Mouse (Mus musculus): Measurements from ENCODE around the gene Pgf. TPM values are rescaled to one million over a fixed set of nuclear protein-coding genes. Genes with fewer than 3 reads are reported as not detected.
A peak's percentile ranks its signal among the peaks of the same experiment; 100 is the strongest.
"Not testable (repeated sequence)": the region's sequence is repeated elsewhere in the genome, so short reads cannot be mapped to it uniquely, and the experiment has no call there.

Gene Pgf
- polyA plus RNA-seq, 1 experiment from 2014 or later = 13.4 TPM

DNA sequence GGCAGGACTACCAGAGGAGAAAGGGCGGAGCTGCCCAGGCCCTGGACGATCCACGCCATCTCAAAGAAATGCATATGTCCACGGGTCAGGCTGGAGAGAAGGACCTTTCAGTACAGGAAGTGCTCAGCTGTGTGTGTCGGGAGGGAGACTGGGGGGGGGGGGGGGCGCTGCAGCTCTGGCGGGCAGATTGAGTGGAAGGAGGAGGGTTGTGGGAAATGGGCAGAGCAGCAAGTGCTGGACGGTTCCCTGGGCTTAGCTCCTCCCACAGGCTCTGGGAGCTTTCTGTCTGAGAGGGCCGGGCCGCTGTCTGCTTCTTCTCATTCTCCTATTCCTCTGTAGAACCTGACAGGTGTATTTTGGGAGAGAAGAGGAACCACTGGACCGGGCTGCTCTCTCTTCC, 31.2 kb downstream of the Pgf start:
- peaks cover 11% of the 10 kb centered on the region for H3K4me1 ChIP-seq (ENCODE audit: control insufficient read depth, insufficient read depth, low read length)
- no peak for ATAC-seq (ENCODE audit: insufficient number of reproducible peaks, low FRiP score, low TSS enrichment, low read depth)
- no peaks in the 10 kb centered on the region for H3K36me3 ChIP-seq (ENCODE audit: control insufficient read depth, insufficient read depth, low read length)
- H3K4me2 ChIP-seq (ENCODE audit: low read depth, severe bottlenecking) = no peak overlapping the region
- H3K27ac ChIP-seq (replicated peaks; ENCODE audit: low read depth, low read length) = no peak overlapping the region; the same call in 1 of the 2 replicates
- no peak for DNase-seq (ENCODE audit: low spot score)
- no peak overlapping the region for H3K9ac ChIP-seq (ENCODE audit: low read length)
- no peaks in the 10 kb centered on the region for H3K9me3 ChIP-seq (ENCODE audit: control insufficient read depth, low read length)
- H3K4me3 ChIP-seq (ENCODE audit: low read depth, low read length) = no peak overlapping the region
- H3K27me3 ChIP-seq (ENCODE audit: control insufficient read depth, insufficient read depth, low read length) = peaks cover 16% of the 10 kb centered on the region
- 35% methylated on average over 9 of the region's 11 CpGs for WGBS

DNA sequence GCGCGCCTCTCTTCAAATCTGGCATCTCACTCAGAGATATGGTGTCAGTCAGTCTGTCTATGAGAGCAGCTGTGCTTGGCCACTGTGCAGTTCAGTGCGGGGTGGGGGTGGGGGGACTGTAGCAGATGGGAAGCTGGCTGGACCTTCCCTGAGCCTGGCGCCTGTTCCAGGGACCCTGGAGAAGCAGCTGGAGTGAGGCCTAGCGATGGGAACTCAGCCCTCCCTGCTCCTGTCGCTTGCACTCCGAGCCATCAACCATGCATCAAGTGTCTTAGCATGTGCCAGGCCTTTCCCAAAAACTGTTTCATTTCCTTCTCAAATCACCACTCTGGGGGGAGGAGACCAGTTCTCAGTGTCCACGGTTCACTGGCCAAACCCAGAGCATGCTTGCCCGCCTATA, 32.0 kb downstream of the Pgf start:
- no peak for DNase-seq (ENCODE audit: low spot score)
- Histone ChIP-seq H3K4me1 (ENCODE audit: control insufficient read depth, insufficient read depth, low read length) (peaks cover 7% of the 10 kb centered on the region), H3K9me3 (ENCODE audit: control insufficient read depth, low read length) (no peaks in the 10 kb centered on the region), H3K36me3 (ENCODE audit: control insufficient read depth, insufficient read depth, low read length) (no peaks in the 10 kb centered on the region), H3K4me2 (ENCODE audit: low read depth, severe bottlenecking) (no peak overlapping the region), H3K27me3 (ENCODE audit: control insufficient read depth, insufficient read depth, low read length) (peaks cover 9% of the 10 kb centered on the region), H3K9ac (ENCODE audit: low read length) (no peak overlapping the region), H3K27ac (replicated peaks; ENCODE audit: low read depth, low read length) (no peak overlapping the region; the same call in 1 of the 2 replicates), H3K4me3 (ENCODE audit: low read depth, low read length) (no peak overlapping the region)
- 67% methylated on average over 9 of the region's 9 CpGs for whole genome bisulfite sequencing
- ATAC-seq (ENCODE audit: insufficient number of reproducible peaks, low FRiP score, low TSS enrichment, low read depth) = no peak

DNA sequence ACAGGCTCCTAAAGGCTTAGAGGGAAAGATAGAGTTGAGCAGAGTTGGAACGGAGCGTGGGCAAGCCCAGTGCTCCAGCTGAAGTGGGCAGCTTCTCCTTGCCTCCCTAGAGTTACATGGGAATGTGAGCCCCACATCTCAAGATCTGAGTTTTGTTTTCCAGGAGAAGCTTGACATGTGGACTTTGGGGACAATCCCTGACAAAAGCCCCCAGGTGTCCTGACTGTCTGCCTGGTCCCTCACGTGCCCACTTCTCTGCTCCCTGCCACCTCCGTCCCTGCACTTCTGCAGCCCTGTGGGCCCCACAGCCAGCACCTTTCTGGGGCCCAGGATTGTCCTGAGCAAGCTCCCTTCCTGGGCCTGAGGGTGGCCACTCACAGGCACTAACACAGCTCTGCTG, 32.8 kb downstream of the Pgf start:
- H3K27me3 ChIP-seq (ENCODE audit: control insufficient read depth, insufficient read depth, low read length) = peaks cover 2% of the 10 kb centered on the region; the same call in 1 of the 2 replicates
- DNase-seq (ENCODE audit: low spot score) = no peak

DNA sequence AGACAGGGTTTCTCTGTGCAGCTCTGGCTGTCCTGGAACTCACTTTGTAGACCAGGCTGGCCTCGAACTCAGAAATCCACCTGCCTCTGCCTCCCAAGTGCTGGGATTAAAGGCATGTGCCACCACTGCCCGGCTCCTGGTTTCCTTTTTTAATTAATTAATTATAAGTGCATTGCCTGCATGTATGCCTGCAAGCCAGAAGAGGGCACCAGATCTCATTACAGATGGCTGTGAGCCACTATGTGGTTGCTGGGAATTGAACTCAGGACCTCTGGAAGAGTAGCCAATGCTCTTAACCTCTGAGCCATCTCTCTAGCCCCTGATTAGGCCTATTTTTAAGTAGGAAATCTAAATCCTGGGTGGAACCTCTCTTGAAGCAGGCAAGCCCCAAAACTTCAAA, 33.3 kb downstream of the Pgf start:
- H3K4me2 ChIP-seq (ENCODE audit: low read depth, severe bottlenecking); H3K36me3 ChIP-seq (ENCODE audit: control insufficient read depth, insufficient read depth, low read length); H3K27ac ChIP-seq (replicated peaks; ENCODE audit: low read depth, low read length); ATAC-seq (ENCODE audit: insufficient number of reproducible peaks, low FRiP score, low TSS enrichment, low read depth); H3K9me3 ChIP-seq (ENCODE audit: control insufficient read depth, low read length); H3K27me3 ChIP-seq (ENCODE audit: control insufficient read depth, insufficient read depth, low read length); H3K4me3 ChIP-seq (ENCODE audit: low read depth, low read length); H3K9ac ChIP-seq (ENCODE audit: low read length); DNase-seq (ENCODE audit: low spot score); H3K4me1 ChIP-seq (ENCODE audit: control insufficient read depth, insufficient read depth, low read length): not testable (repeated sequence)
- 61% methylated on average over 2 of the region's 2 CpGs for WGBS

More for the DNA sequence above, 32.8 kb downstream of the Pgf start:
- Histone ChIP-seq H3K4me1 (ENCODE audit: control insufficient read depth, insufficient read depth, low read length) (peaks cover 7% of the 10 kb centered on the region), H3K9me3 (ENCODE audit: control insufficient read depth, low read length) (no peaks in the 10 kb centered on the region), H3K4me2 (ENCODE audit: low read depth, severe bottlenecking) (no peak overlapping the region), H3K9ac (ENCODE audit: low read length) (no peak overlapping the region), H3K4me3 (ENCODE audit: low read depth, low read length) (no peak overlapping the region), H3K27ac (replicated peaks; ENCODE audit: low read depth, low read length) (no peak overlapping the region), H3K36me3 (ENCODE audit: control insufficient read depth, insufficient read depth, low read length) (no peaks in the 10 kb centered on the region)
- 92% methylated on average over 4 of the region's 4 CpGs for WGBS
- no peak for ATAC-seq (ENCODE audit: insufficient number of reproducible peaks, low FRiP score, low TSS enrichment, low read depth)

DNA sequence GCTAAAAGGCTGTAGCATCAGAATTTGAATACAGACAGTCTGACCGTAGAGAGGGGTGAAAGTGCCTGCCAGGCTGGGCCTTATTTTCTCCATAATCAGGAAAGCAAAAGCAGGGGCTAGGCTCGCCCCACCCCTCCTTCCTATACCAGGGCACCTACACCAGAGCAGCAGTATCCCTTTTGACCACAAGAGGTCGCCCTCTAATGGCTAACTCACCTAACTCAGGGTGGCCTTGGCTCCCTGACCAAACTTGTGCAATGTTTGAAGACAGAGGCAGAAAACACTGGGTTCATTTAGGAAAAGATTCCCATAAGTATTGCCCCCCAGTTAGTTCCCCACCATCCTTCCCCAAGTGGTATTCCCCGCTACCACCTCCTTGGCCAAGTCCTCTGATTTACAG, 34.8 kb downstream of the Pgf start:
- no peaks in the 10 kb centered on the region for H3K9me3 ChIP-seq (ENCODE audit: control insufficient read depth, low read length)
- H3K4me2 ChIP-seq (ENCODE audit: low read depth, severe bottlenecking) = no peak overlapping the region
- DNase-seq (ENCODE audit: low spot score) (peak; percentile 94), ATAC-seq (ENCODE audit: insufficient number of reproducible peaks, low FRiP score, low TSS enrichment, low read depth) (peak; percentile 69; the same call in 1 of the 2 replicates)
- H3K27ac ChIP-seq (replicated peaks; ENCODE audit: low read depth, low read length) = no peak overlapping the region
- H3K4me1 ChIP-seq (ENCODE audit: control insufficient read depth, insufficient read depth, low read length) = peaks cover 7% of the 10 kb centered on the region
- H3K27me3 ChIP-seq (ENCODE audit: control insufficient read depth, insufficient read depth, low read length) = no peaks in the 10 kb centered on the region; the same call in 1 of the 2 replicates
- no peak overlapping the region for H3K4me3 ChIP-seq (ENCODE audit: low read depth, low read length)
- H3K36me3 ChIP-seq (ENCODE audit: control insufficient read depth, insufficient read depth, low read length) = no peaks in the 10 kb centered on the region
- 8% methylated on average over 4 of the region's 4 CpGs for whole genome bisulfite sequencing
- no peak overlapping the region for H3K9ac ChIP-seq (ENCODE audit: low read length)

DNA sequence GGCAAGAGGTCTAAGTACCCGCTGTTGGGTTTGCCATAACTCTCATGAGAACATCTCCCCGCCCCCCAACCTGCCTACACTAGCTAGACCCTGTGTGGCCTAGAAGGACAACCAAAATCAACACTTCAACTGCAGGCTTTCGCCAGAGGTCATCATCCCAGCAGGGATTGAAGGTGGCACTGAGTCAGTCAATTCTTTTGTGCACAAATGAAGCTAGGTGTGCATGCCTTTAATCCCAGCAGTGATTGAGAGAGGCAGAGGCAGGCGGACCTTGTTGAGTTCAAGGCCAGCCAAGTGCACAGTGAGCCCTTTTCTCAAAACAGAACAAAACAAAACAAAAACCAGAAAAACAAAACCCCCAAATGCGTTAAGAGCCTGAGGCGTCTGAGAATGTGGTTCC, 36.5 kb downstream of the Pgf start:
- WGBS = 82% methylated on average over 6 of the region's 6 CpGs
- Histone ChIP-seq H3K4me1 (ENCODE audit: control insufficient read depth, insufficient read depth, low read length) (peaks cover 5% of the 10 kb centered on the region), H3K4me3 (ENCODE audit: low read depth, low read length) (no peak overlapping the region), H3K27ac (replicated peaks; ENCODE audit: low read depth, low read length) (no peak overlapping the region), H3K27me3 (ENCODE audit: control insufficient read depth, insufficient read depth, low read length) (no peaks in the 10 kb centered on the region; the same call in 1 of the 2 replicates), H3K4me2 (ENCODE audit: low read depth, severe bottlenecking) (no peak overlapping the region), H3K36me3 (ENCODE audit: control insufficient read depth, insufficient read depth, low read length) (no peaks in the 10 kb centered on the region), H3K9me3 (ENCODE audit: control insufficient read depth, low read length) (no peaks in the 10 kb centered on the region), H3K9ac (ENCODE audit: low read length) (no peak overlapping the region)
- no peak for DNase-seq (ENCODE audit: low spot score)
- ATAC-seq (ENCODE audit: insufficient number of reproducible peaks, low FRiP score, low TSS enrichment, low read depth) = no peak

DNA sequence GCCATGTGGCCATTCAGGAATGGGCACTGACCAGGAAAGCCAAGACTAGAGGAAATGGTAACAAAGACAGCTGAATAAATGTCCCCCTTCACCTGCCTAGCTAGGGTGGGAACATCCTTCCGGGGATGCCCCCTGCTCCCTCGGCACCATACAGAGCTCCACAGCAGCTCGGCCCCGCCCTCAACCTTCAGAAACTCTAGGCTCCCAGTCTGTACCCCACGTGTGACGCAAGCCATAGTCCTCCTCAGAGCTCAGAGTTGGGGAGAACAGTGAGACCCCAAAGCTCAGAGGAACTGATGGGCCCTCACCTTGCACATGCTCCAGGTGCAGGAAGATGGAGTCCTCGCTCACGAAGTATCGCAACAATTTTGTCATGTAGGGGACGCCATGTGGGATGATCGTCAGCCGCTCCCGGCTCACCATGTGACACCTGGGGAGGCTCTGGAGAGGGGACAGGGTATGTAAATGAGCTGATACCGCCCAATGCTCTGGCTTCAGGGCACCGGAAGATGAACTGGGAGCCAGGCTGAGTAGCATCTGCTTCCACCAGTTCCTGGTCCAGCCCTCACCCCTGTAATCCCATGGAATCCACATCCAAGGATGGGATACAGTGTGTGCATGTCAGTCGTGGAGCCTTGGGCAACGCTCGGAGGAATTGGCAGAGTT, 37.4 kb downstream of the Pgf start:
- Histone ChIP-seq H3K4me2 (ENCODE audit: low read depth, severe bottlenecking) (no peak overlapping the region), H3K4me1 (ENCODE audit: control insufficient read depth, insufficient read depth, low read length) (no peaks in the 10 kb centered on the region), H3K27me3 (ENCODE audit: control insufficient read depth, insufficient read depth, low read length) (no peaks in the 10 kb centered on the region; the same call in 1 of the 2 replicates), H3K9me3 (ENCODE audit: control insufficient read depth, low read length) (no peaks in the 10 kb centered on the region), H3K9ac (ENCODE audit: low read length) (no peak overlapping the region), H3K4me3 (ENCODE audit: low read depth, low read length) (no peak overlapping the region), H3K27ac (replicated peaks; ENCODE audit: low read depth, low read length) (no peak overlapping the region), H3K36me3 (ENCODE audit: control insufficient read depth, insufficient read depth, low read length) (no peaks in the 10 kb centered on the region)
- 48% methylated on average over 18 of the region's 18 CpGs for WGBS
- no peak for ATAC-seq (ENCODE audit: insufficient number of reproducible peaks, low FRiP score, low TSS enrichment, low read depth)
- DNase-seq (ENCODE audit: low spot score) = no peak

DNA sequence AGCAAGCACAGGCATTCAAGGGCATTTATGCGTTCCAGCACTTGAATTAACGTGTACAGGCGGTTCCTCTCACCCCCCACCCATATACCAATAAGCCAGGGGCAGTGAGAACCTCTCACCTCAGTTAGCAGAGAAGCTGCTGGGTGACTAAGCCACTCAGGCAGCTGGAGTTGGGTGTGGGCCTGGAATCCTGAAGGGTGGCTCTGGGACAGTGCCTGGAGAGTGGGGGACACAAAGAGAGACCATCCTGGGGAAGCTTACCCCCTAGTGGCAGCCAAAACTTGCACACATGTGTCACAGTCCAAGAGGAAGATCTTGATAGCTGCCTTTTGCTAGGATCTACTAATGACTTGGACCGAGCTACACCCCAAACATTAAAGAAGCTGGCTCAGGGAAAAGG, 41.0 kb downstream of the Pgf start:
- H3K36me3 ChIP-seq (ENCODE audit: control insufficient read depth, insufficient read depth, low read length) = peaks cover 15% of the 10 kb centered on the region
- no peak overlapping the region for H3K9ac ChIP-seq (ENCODE audit: low read length)
- H3K4me3 ChIP-seq (ENCODE audit: low read depth, low read length) = no peak overlapping the region
- H3K27ac ChIP-seq (replicated peaks; ENCODE audit: low read depth, low read length) = no peak overlapping the region
- ATAC-seq (ENCODE audit: insufficient number of reproducible peaks, low FRiP score, low TSS enrichment, low read depth) (no peak), DNase-seq (ENCODE audit: low spot score) (no peak)
- H3K9me3 ChIP-seq (ENCODE audit: control insufficient read depth, low read length) = no peaks in the 10 kb centered on the region
- no peaks in the 10 kb centered on the region; the same call in 1 of the 2 replicates for H3K27me3 ChIP-seq (ENCODE audit: control insufficient read depth, insufficient read depth, low read length)
- 82% methylated on average over 4 of the region's 4 CpGs for WGBS
- H3K4me2 ChIP-seq (ENCODE audit: low read depth, severe bottlenecking) = no peak overlapping the region
- H3K4me1 ChIP-seq (ENCODE audit: control insufficient read depth, insufficient read depth, low read length) = no peaks in the 10 kb centered on the region
